Mouse (Mus musculus) forebrain, embryonic 11.5 days (tissue): ENCODE measurements at regions not wholly inside any gene's neighbourhood (a gene's known extent, or its start where the extent isn't known, plus 50 kb on each side); places are given as distances from the start of the nearest gene placed in this dataset.

Experiments used
- ATAC-seq: fragments of 200-750 bp; cut with Nextera tagmentation; replicated peaks from 2 replicates; pipeline ENCODE4 v1.8.0; 2017; ENCODE audit warnings: moderate TSS enrichment; ENCODE audit not compliant: low FRiP score
- DNase-seq: peaks from one replicate; pipeline ENCODE4 v3.0.0-alpha.2; 2017; ENCODE audit warnings: low spot score
- H3K27ac ChIP-seq: fragments of 300-500 bp; sonication (generic); 2 replicates; pipeline ENCODE4 v1.5.1; 2014; ENCODE audit warnings: low read depth, low read length
- H3K27me3 ChIP-seq: fragments of 300-500 bp; sonication (generic); 2 replicates; pipeline ENCODE4 v1.6.1; 2014; ENCODE audit warnings: mild to moderate bottlenecking, low read length, mixed read lengths; ENCODE audit not compliant: control insufficient read depth, insufficient read depth
- H3K36me3 ChIP-seq: fragments of 300-500 bp; sonication (generic); 2 replicates; pipeline ENCODE4 v1.6.1; 2014; ENCODE audit warnings: mild to moderate bottlenecking, low read length, moderate library complexity, mixed read lengths; ENCODE audit not compliant: control insufficient read depth, insufficient read depth
- H3K4me1 ChIP-seq: fragments of 300-500 bp; sonication (generic); replicated peaks from 2 replicates; pipeline ENCODE4 v1.6.1; 2014; ENCODE audit warnings: low read length, mixed read lengths; ENCODE audit not compliant: control insufficient read depth, insufficient read depth
- H3K4me2 ChIP-seq: fragments of 300-500 bp; sonication (generic); 2 replicates; pipeline ENCODE4 v1.6.1; 2014; ENCODE audit warnings: low read depth, mild to moderate bottlenecking, low read length, moderate library complexity, mixed read lengths; ENCODE audit not compliant: severe bottlenecking
- H3K4me3 ChIP-seq: fragments of 300-500 bp; sonication (generic); 2 replicates; pipeline ENCODE4 v1.5.1; 2014; ENCODE audit warnings: low read depth, low read length
- H3K9ac ChIP-seq: fragments of 300-500 bp; sonication (generic); 2 replicates; pipeline ENCODE4 v1.6.1; 2014; ENCODE audit warnings: low read length
- H3K9me3 ChIP-seq: fragments of 300-500 bp; sonication (generic); 2 replicates; pipeline ENCODE4 v1.6.1; 2016; ENCODE audit warnings: low read length, mixed read lengths; ENCODE audit not compliant: control insufficient read depth
- WGBS: fragments of 180-500 bp; shearing (Covaris S2); extraction: QIAGEN DNeasy Blood & Tissue Kit; methylation state at CpG from one replicate; pipeline ENCODE4 v1.1.7; 2014; 5-methylcytosine and 5-hydroxymethylcytosine counted together

- no peaks in the 10 kb centered on the region for H3K9me3 ChIP-seq
- no peaks in the 10 kb centered on the region for H3K36me3 ChIP-seq
- WGBS = 95% methylated on average over 3 of the region's 3 CpGs
- no peak for DNase-seq
- H3K27ac ChIP-seq = no peak overlapping the region
- no peak for ATAC-seq
- H3K4me3 ChIP-seq = no peak overlapping the region
- H3K27me3 ChIP-seq = no peaks in the 10 kb centered on the region
- no peak overlapping the region for H3K9ac ChIP-seq
- no peaks in the 10 kb centered on the region for H3K4me1 ChIP-seq
- no peak overlapping the region for H3K4me2 ChIP-seq
These were observed 624.3 kb upstream of the Nrp1 start for GRCm38 (mm10) chr8:127734059-127734458.

GRCm38 (mm10) chr8:127742236-127742635 lies 616.2 kb upstream of the Nrp1 start:
- Histone ChIP-seq H3K4me3 (no peak overlapping the region), H3K9me3 (no peaks in the 10 kb centered on the region), H3K9ac (no peak overlapping the region), H3K4me1 (no peaks in the 10 kb centered on the region), H3K36me3 (no peaks in the 10 kb centered on the region), H3K4me2 (no peak overlapping the region), H3K27ac (no peak overlapping the region), H3K27me3 (no peaks in the 10 kb centered on the region)
- WGBS = 64% methylated on average over 6 of the region's 6 CpGs
- ATAC-seq (no peak), DNase-seq (no peak)

- Histone ChIP-seq H3K36me3 (no peaks in the 10 kb centered on the region), H3K4me2 (no peak overlapping the region), H3K9ac (no peak overlapping the region), H3K9me3 (no peaks in the 10 kb centered on the region), H3K4me1 (no peaks in the 10 kb centered on the region), H3K27me3 (no peaks in the 10 kb centered on the region), H3K27ac (no peak overlapping the region), H3K4me3 (no peak overlapping the region)
- DNase-seq = no peak
- no peak for ATAC-seq
- 95% methylated on average over 4 of the region's 4 CpGs for WGBS
These were observed 613.2 kb upstream of the Nrp1 start for GRCm38 (mm10) chr8:127745221-127745620.

- Histone ChIP-seq H3K9me3 (no peaks in the 10 kb centered on the region), H3K27me3 (no peaks in the 10 kb centered on the region), H3K4me1 (no peaks in the 10 kb centered on the region), H3K9ac (no peak overlapping the region), H3K4me2 (no peak overlapping the region), H3K4me3 (no peak overlapping the region), H3K27ac (no peak overlapping the region), H3K36me3 (no peaks in the 10 kb centered on the region)
- no peak for ATAC-seq
- DNase-seq = no peak
- 83% methylated on average over 8 of the region's 8 CpGs for whole genome bisulfite sequencing
These were observed 611.9 kb upstream of the Nrp1 start for GRCm38 (mm10) chr8:127746456-127746855.

- DNase-seq = no peak
- H3K36me3 ChIP-seq = no peaks in the 10 kb centered on the region
- no peak overlapping the region for H3K27ac ChIP-seq
- ATAC-seq = no peak
- H3K9ac ChIP-seq = no peak overlapping the region
- H3K27me3 ChIP-seq = no peaks in the 10 kb centered on the region
- no peaks in the 10 kb centered on the region for H3K4me1 ChIP-seq
- no peak overlapping the region for H3K4me2 ChIP-seq
- 81% methylated on average over 5 of the region's 5 CpGs for WGBS
- no peak overlapping the region for H3K4me3 ChIP-seq
- H3K9me3 ChIP-seq = no peaks in the 10 kb centered on the region
These were observed 605.5 kb upstream of the Nrp1 start for GRCm38 (mm10) chr8:127752871-127753270.

GRCm38 (mm10) chr8:127753793-127754565 lies 604.4 kb upstream of the Nrp1 start:
- no peak for DNase-seq

GRCm38 (mm10) chr8:127757396-127757795 lies 601.0 kb upstream of the Nrp1 start:
- Histone ChIP-seq H3K4me2 (no peak overlapping the region), H3K4me3 (no peak overlapping the region), H3K27ac (no peak overlapping the region), H3K9ac (no peak overlapping the region), H3K36me3 (no peaks in the 10 kb centered on the region), H3K9me3 (no peaks in the 10 kb centered on the region), H3K27me3 (no peaks in the 10 kb centered on the region), H3K4me1 (no peaks in the 10 kb centered on the region)
- WGBS = 87% methylated on average over 2 of the region's 2 CpGs
- no peak for ATAC-seq
- DNase-seq = no peak

More at GRCm38 (mm10) chr8:127753793-127754565, 604.4 kb upstream of the Nrp1 start:
- Histone ChIP-seq H3K9me3 (no peaks in the 10 kb centered on the region), H3K36me3 (no peaks in the 10 kb centered on the region), H3K4me3 (no peak overlapping the region), H3K27ac (no peak overlapping the region), H3K27me3 (no peaks in the 10 kb centered on the region), H3K9ac (no peak overlapping the region), H3K4me1 (no peaks in the 10 kb centered on the region), H3K4me2 (no peak overlapping the region)
- 91% methylated on average over 5 of the region's 5 CpGs for WGBS
- ATAC-seq = no peak

GRCm38 (mm10) chr8:127759906-127760305 lies 598.5 kb upstream of the Nrp1 start:
- 89% methylated on average over 5 of the region's 5 CpGs for WGBS
- Histone ChIP-seq H3K36me3 (no peaks in the 10 kb centered on the region), H3K9ac (no peak overlapping the region), H3K27me3 (no peaks in the 10 kb centered on the region), H3K4me3 (no peak overlapping the region), H3K27ac (no peak overlapping the region), H3K4me1 (no peaks in the 10 kb centered on the region), H3K9me3 (no peaks in the 10 kb centered on the region), H3K4me2 (no peak overlapping the region)
- ATAC-seq (no peak), DNase-seq (no peak)

GRCm38 (mm10) chr8:127765199-127765598 lies 593.2 kb upstream of the Nrp1 start:
- Histone ChIP-seq H3K27me3 (no peaks in the 10 kb centered on the region), H3K9ac (no peak overlapping the region), H3K4me1 (0 out of 2 replicates have a peak, but pooled peaks cover 2% of the 10 kb centered on the region), H3K36me3 (no peaks in the 10 kb centered on the region), H3K9me3 (no peaks in the 10 kb centered on the region), H3K4me2 (no peak overlapping the region), H3K27ac (no peak overlapping the region), H3K4me3 (no peak overlapping the region)
- DNase-seq (no peak), ATAC-seq (no peak)
- WGBS = 86% methylated on average over 5 of the region's 5 CpGs
